Mouse (Mus musculus): ENCODE data around the gene Akap11. TPM values are rescaled to one million over a fixed set of nuclear protein-coding genes. Genes with fewer than 3 reads are reported as not detected.

Gene Akap11
- polyA plus RNA-seq, 1 experiment from 2014 or later = 19.7 TPM

DNA sequence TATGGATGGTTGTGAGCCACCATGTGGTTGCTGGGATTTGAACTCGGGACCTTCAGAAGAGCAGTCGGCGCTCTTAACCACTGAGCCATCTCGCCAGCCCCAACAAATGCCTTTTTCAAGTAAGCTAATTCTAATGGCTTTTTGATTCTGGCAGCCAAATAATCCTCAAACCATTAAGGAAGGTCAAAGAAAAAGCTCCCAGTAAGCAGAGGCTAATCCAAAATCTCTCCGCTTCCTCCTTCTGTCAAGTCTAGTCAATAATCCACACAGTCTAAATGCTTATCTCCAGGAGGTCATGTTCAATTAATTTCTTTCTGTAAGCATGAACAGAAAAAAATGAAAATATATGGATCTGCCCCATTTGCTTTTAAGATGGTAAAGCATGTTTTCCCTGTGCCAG lies 2.0 kb downstream of the Akap11 start:
- ATAC-seq (ENCODE audit: low FRiP score, low TSS enrichment) = no peak
- Histone ChIP-seq H3K4me3 (ENCODE audit: low read length) (no peak overlapping the region), H3K4me1 (ENCODE audit: control insufficient read depth, insufficient read depth, low read length) (peaks cover 26% of the 10 kb centered on the region; the same call in 1 of the 2 replicates), H3K27ac (ENCODE audit: low read depth, low read length) (no peak overlapping the region), H3K36me3 (ENCODE audit: control insufficient read depth, insufficient read depth, low read length) (no peaks in the 10 kb centered on the region), H3K9me3 (ENCODE audit: control insufficient read depth, low read length) (no peaks in the 10 kb centered on the region), H3K9ac (ENCODE audit: low read depth, low read length) (no peak overlapping the region), H3K4me2 (replicated peaks; ENCODE audit: low read depth, low read length) (no peak overlapping the region), H3K27me3 (ENCODE audit: control insufficient read depth, insufficient read depth, low read length) (no peaks in the 10 kb centered on the region)
- 98% methylated on average over 5 of the region's 5 CpGs for whole genome bisulfite sequencing

DNA sequence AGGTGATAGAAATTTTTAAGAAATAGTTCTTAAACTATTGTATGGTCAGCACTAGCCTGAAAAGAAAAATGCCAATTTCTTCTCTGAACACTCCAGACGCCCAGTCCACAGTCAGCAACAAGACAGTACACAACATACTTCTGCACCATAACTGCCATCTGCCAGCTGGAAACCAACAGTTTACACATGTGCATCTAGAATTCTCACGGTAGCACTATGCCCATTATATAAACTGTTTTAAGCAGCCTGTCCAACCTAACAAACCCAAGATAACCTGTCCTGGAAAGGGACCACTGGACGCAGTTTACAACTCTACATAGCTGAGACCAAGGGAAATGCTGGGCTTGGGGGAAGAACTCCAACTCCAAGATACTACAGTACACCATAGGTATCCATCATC lies 2.9 kb downstream of the Akap11 start:
- WGBS = 86% methylated on average over 3 of the region's 3 CpGs

DNA sequence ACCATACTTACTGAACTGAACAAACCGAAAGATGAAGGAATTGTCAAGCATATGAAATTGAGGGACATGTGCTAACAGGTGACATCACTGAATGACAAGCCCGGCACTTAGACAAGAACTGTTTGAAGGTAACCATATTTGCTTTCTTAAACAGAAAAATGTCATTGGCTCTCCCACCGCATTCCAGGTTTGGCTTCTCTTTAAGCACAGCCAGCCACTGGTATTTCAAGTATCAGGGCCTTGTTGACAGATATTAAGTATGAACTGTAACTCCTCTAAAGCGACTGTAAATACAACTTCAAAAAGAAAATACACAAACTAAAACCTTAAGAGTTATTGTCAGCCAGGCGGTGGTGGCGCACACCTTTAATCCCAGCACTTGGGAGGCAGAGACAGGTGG lies 4.3 kb downstream of the Akap11 start:
- no peaks in the 10 kb centered on the region for H3K9me3 ChIP-seq (ENCODE audit: control insufficient read depth, low read length)
- H3K27me3 ChIP-seq (ENCODE audit: control insufficient read depth, insufficient read depth, low read length) = no peaks in the 10 kb centered on the region
- ATAC-seq (ENCODE audit: low FRiP score, low TSS enrichment) = no peak
- WGBS = 93% methylated on average over 6 of the region's 6 CpGs
- H3K4me3 ChIP-seq (ENCODE audit: low read length) = no peak overlapping the region
- no peak overlapping the region for H3K4me2 ChIP-seq (replicated peaks; ENCODE audit: low read depth, low read length)
- no peak overlapping the region for H3K9ac ChIP-seq (ENCODE audit: low read depth, low read length)
- no peak overlapping the region for H3K27ac ChIP-seq (ENCODE audit: low read depth, low read length)
- H3K36me3 ChIP-seq (ENCODE audit: control insufficient read depth, insufficient read depth, low read length) = no peaks in the 10 kb centered on the region
- H3K4me1 ChIP-seq (ENCODE audit: control insufficient read depth, insufficient read depth, low read length) = peaks cover 32% of the 10 kb centered on the region

More for the DNA sequence above, 2.9 kb downstream of the Akap11 start:
- no peaks in the 10 kb centered on the region for H3K9me3 ChIP-seq (ENCODE audit: control insufficient read depth, low read length)
- ATAC-seq (ENCODE audit: low FRiP score, low TSS enrichment) = no peak
- no peaks in the 10 kb centered on the region for H3K36me3 ChIP-seq (ENCODE audit: control insufficient read depth, insufficient read depth, low read length)
- peaks cover 35% of the 10 kb centered on the region for H3K4me1 ChIP-seq (ENCODE audit: control insufficient read depth, insufficient read depth, low read length)
- no peak overlapping the region for H3K4me3 ChIP-seq (ENCODE audit: low read length)
- H3K9ac ChIP-seq (ENCODE audit: low read depth, low read length) = no peak overlapping the region
- no peaks in the 10 kb centered on the region for H3K27me3 ChIP-seq (ENCODE audit: control insufficient read depth, insufficient read depth, low read length)
- no peak overlapping the region for H3K4me2 ChIP-seq (replicated peaks; ENCODE audit: low read depth, low read length)
- no peak overlapping the region for H3K27ac ChIP-seq (ENCODE audit: low read depth, low read length)

DNA sequence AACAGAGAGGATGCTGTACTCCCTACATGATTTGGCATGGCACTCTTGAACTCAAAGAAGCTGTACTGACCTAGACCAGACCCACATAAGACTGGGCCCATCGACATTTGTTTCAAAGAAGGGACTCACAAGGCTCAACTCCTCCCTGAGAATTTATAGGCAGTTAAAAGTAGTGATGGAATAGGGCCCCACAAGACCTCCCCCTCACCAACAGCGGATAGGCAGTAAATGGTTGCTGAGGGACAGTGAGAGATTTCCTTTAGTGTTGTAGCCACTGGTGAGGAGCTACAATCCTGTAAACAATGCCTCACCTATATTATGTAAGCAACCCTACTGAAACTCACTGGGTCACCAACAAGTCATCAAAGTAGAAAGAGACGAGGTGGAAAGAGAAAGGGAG lies 6.4 kb downstream of the Akap11 start:
- Histone ChIP-seq H3K9ac (ENCODE audit: low read depth, low read length) (no peak overlapping the region), H3K4me3 (ENCODE audit: low read length) (no peak overlapping the region), H3K27me3 (ENCODE audit: control insufficient read depth, insufficient read depth, low read length) (no peaks in the 10 kb centered on the region), H3K4me1 (ENCODE audit: control insufficient read depth, insufficient read depth, low read length) (peaks cover 31% of the 10 kb centered on the region), H3K27ac (ENCODE audit: low read depth, low read length) (no peak overlapping the region), H3K4me2 (replicated peaks; ENCODE audit: low read depth, low read length) (no peak overlapping the region), H3K9me3 (ENCODE audit: control insufficient read depth, low read length) (no peaks in the 10 kb centered on the region), H3K36me3 (ENCODE audit: control insufficient read depth, insufficient read depth, low read length) (no peaks in the 10 kb centered on the region)
- ATAC-seq (ENCODE audit: low FRiP score, low TSS enrichment) = no peak
- WGBS = 30% methylated on average over 3 of the region's 3 CpGs

DNA sequence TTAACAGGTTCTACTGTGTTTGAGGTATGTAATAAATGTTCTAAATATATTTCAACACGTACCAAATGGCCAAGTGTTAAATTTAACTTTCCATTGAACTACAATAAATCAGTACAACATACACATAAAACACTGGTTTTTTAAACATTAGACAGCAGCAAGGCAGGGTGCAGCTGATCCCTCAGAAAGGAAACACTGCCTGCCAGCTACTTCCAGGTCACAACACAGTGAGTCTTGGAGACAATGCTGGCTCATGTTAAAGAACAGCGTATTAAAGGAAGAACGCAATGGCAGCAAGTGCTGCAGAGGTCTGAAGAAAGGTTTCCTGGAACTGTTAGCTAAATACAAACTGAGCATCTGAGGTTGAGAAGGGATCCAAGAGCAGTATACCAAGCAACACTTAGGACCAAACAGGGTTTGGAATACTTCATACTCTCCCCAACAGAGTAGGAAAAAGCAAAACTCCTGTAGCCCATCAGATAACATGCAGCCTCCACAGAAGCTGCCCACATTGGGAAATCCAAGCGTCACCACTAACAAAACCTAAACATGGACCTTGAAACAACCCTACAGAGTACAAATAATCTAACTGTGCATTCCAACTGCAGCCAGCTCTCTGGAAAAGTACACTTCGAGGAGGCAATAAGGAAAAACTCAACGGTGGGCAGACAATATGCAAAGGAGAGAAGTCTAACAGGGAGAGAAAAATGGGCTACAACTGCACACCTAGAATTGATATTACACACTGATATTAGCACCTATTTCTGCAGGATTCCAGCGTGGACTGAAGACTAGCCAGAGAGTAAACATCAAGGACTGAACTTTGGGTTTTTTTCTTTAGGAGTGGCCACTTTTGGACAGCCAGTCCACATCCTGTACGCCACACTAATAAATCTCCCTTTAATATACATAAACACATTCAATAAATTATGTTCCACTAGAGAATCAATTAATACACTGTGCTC lies 7.9 kb downstream of the Akap11 start:
- no peak overlapping the region for H3K4me2 ChIP-seq (replicated peaks; ENCODE audit: low read depth, low read length)
- H3K27me3 ChIP-seq (ENCODE audit: control insufficient read depth, insufficient read depth, low read length) = no peaks in the 10 kb centered on the region
- H3K27ac ChIP-seq (ENCODE audit: low read depth, low read length) = peak overlapping the region; percentile 67
- H3K36me3 ChIP-seq (ENCODE audit: control insufficient read depth, insufficient read depth, low read length) = no peaks in the 10 kb centered on the region
- no peak overlapping the region for H3K9ac ChIP-seq (ENCODE audit: low read depth, low read length)
- WGBS = 49% methylated on average over 8 of the region's 8 CpGs
- peaks cover 31% of the 10 kb centered on the region for H3K4me1 ChIP-seq (ENCODE audit: control insufficient read depth, insufficient read depth, low read length)
- H3K9me3 ChIP-seq (ENCODE audit: control insufficient read depth, low read length) = no peaks in the 10 kb centered on the region
- no peak for ATAC-seq (ENCODE audit: low FRiP score, low TSS enrichment)
- H3K4me3 ChIP-seq (ENCODE audit: low read length) = no peak overlapping the region

DNA sequence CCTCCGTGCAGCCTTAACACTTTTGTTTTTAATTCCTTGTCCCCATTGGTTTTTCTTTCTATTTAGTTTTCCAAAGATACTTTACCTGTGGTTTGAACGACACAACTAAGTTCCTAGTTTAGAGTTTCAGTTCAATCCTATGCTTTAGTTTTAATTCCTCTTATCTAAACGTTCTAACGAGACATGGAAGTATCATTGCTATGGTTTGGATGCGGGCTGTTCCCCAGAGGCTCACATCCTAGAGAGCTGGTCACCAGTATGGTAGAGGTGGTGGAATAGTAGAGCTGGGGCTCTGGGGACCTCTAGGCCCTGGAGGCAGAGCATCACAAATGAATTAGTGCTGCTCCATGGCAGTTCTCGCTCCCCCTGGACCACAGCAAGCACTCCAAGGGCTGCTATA lies 9.7 kb downstream of the Akap11 start:
- WGBS = 30% methylated on average over 6 of the region's 6 CpGs

DNA sequence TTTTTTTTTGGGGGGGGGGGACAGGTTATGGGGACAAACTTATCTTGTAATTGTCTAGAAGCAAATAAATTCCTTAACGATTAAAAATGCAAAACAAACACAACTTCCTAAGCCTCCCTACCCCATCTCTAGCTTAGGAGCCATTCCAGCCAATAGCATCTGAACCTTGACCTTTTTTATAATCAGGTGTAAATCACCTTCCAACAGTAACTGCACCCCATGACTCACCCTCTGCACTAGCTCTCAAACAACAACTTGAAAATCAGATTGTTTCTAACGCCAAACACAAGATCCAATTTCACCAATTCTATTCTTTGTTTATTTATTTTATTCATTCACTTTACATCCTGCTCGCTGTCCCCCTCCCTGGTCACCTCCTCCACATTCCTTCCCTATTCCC lies 10.1 kb downstream of the Akap11 start:
- H3K27ac ChIP-seq (ENCODE audit: low read depth, low read length) = no peak overlapping the region
- peaks cover under 1% of the 10 kb centered on the region; the same call in 1 of the 2 replicates for H3K36me3 ChIP-seq (ENCODE audit: control insufficient read depth, insufficient read depth, low read length)
- no peaks in the 10 kb centered on the region for H3K27me3 ChIP-seq (ENCODE audit: control insufficient read depth, insufficient read depth, low read length)
- no peak overlapping the region for H3K4me2 ChIP-seq (replicated peaks; ENCODE audit: low read depth, low read length)
- 18% methylated on average over 3 of the region's 3 CpGs for WGBS
- H3K4me3 ChIP-seq (ENCODE audit: low read length) = no peak overlapping the region
- H3K4me1 ChIP-seq (ENCODE audit: control insufficient read depth, insufficient read depth, low read length) = peaks cover 31% of the 10 kb centered on the region
- peak; percentile 55; the same call in 1 of the 2 replicates for ATAC-seq (ENCODE audit: low FRiP score, low TSS enrichment)
- H3K9ac ChIP-seq (ENCODE audit: low read depth, low read length) = no peak overlapping the region
- H3K9me3 ChIP-seq (ENCODE audit: control insufficient read depth, low read length) = no peaks in the 10 kb centered on the region

More for the DNA sequence above, 9.7 kb downstream of the Akap11 start:
- H3K9me3 ChIP-seq (ENCODE audit: control insufficient read depth, low read length) = no peaks in the 10 kb centered on the region
- 0 out of 2 replicates have a peak overlapping the region, but pooled peaks have one; percentile 14 for H3K27ac ChIP-seq (ENCODE audit: low read depth, low read length)
- no peaks in the 10 kb centered on the region for H3K27me3 ChIP-seq (ENCODE audit: control insufficient read depth, insufficient read depth, low read length)
- ATAC-seq (ENCODE audit: low FRiP score, low TSS enrichment) = no peak
- no peak overlapping the region for H3K4me2 ChIP-seq (replicated peaks; ENCODE audit: low read depth, low read length)
- H3K9ac ChIP-seq (ENCODE audit: low read depth, low read length) = no peak overlapping the region
- no peak overlapping the region for H3K4me3 ChIP-seq (ENCODE audit: low read length)
- peaks cover 31% of the 10 kb centered on the region for H3K4me1 ChIP-seq (ENCODE audit: control insufficient read depth, insufficient read depth, low read length)
- H3K36me3 ChIP-seq (ENCODE audit: control insufficient read depth, insufficient read depth, low read length) = no peaks in the 10 kb centered on the region

DNA sequence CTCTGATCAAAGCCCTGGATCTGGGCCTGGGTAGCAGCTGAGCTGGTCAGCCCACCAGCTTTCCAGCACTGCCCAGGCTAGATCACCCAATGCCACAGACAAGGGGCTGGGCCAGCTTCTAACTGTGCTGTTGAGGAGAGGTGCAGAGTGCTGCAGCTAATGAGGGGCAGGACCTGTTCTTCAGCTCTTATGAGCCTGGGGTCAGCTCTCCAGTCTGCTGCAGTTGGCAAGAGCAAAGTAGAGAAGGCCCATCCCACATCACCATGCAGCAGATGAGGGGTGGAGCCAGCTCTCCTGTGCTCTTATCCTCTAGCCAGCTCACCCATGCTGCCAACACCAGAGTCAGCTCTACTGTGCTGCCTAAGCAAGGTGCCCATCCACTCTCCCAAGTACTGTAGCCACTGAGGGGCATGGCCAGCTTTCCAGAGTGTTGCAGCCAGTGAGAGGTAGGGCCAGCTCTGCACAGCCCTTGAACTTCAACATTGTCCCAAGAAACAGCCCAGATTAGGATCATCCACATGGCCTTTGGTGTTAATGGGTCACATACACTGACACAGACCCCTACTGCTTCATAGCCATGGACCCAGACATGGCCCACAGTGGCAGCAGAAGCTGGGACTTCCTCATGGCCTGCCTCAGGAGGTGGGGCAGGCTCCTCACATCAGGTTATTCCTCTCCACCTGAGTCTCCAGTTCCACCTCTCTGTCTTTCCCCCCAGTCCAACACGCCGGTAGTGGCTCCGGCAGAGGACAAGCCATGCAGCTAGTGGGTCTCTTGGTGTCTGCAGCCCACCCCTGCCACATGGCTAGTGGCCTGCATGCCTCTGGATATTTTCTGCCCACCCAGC lies 10.8 kb downstream of the Akap11 start:
- no peaks in the 10 kb centered on the region for H3K27me3 ChIP-seq (ENCODE audit: control insufficient read depth, insufficient read depth, low read length)
- H3K27ac ChIP-seq (ENCODE audit: low read depth, low read length) = no peak overlapping the region
- H3K36me3 ChIP-seq (ENCODE audit: control insufficient read depth, insufficient read depth, low read length) = peaks cover 5% of the 10 kb centered on the region; the same call in 1 of the 2 replicates
- no peak overlapping the region for H3K4me3 ChIP-seq (ENCODE audit: low read length)
- no peak overlapping the region for H3K9ac ChIP-seq (ENCODE audit: low read depth, low read length)
- peak; percentile 47 for ATAC-seq (ENCODE audit: low FRiP score, low TSS enrichment)
- no peak overlapping the region for H3K4me2 ChIP-seq (replicated peaks; ENCODE audit: low read depth, low read length)
- WGBS = 20% methylated on average over 3 of the region's 3 CpGs
- peaks cover 31% of the 10 kb centered on the region for H3K4me1 ChIP-seq (ENCODE audit: control insufficient read depth, insufficient read depth, low read length)
- H3K9me3 ChIP-seq (ENCODE audit: control insufficient read depth, low read length) = no peaks in the 10 kb centered on the region

Measured in kidney, embryonic 14.5 days (tissue).